Mouse (Mus musculus): ENCODE data around the gene Tppp3. TPM values are rescaled to one million over a fixed set of nuclear protein-coding genes. Genes with fewer than 3 reads are reported as not detected.

Tppp3 gene
- polyA plus RNA-seq (2012) = 0.34 and 0.96 TPM in 2 replicates

DNA sequence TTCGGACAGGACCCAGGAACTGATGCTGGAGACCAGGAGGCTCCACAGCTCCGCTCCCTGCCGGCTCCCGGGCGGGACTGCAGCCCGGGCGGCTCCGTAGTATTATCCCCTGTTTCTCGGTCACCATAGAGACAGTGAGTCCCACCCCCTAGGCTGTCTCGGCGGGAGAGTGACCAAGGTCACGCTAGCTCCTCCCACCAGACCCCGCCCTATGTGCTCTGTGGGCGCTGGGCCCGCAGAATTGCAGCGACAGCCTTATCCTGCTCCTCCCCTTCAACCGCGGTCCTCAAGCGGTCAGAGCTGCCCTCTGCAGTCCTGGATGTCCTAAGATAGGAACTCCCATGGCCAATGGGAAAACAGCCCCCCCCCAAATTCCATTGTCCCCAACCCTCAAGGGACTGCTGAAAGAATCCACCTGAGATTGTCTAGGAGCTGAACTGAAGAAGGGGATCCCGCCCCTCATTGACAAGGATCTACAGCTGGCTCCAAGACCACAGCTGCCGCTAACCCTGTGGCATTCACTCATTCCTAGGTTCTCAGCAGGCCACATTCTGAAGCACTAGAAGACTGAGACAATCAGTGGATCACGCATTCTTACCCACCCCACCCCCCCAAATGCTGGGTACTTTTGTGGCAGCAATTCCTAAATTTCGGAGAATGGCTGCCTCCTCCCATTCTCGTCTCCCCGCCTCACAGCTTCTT lies at the start of gene Tppp3:
Gene Tppp3 (minus strand): TSS at position 213 of the 702 bp plus-strand sequence.
- peak within 1 kb of the TSS; percentile 44 for H3K4me3 ChIP-seq (replicated peaks)

DNA sequence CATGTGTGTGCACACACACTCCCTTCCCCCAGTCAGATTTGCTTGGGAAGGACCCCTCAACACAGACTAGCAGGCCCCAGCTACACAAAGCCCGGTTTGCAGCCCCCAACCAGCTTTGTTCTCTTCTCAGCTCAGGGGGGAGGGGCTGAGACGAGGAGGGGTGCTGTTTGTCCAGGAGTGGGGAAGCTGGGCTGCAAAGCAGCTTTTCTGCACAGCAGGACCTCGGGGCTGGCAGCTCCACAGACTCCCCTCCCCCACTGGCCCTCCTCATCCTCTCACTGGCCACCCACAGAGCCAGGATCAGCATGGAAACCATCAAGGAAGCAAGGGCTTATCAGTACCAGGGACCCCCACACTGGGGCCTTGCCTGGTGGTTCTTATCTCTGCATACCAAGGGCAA lies 49.7 kb upstream of the Tppp3 start:
- no peak overlapping the region for H3K4me3 ChIP-seq (replicated peaks)
- peaks cover 66% of the 10 kb centered on the region for H3K4me1 ChIP-seq (ENCODE audit: control insufficient read depth)
- H3K36me3 ChIP-seq (ENCODE audit: control insufficient read depth) = peaks cover 55% of the 10 kb centered on the region

More for the DNA sequence above, at the start of gene Tppp3:
- peaks cover 62% of the 10 kb centered on the region for H3K27me3 ChIP-seq (ENCODE audit: control insufficient read depth)
- H3K9me3 ChIP-seq (ENCODE audit: control insufficient read depth, low read length) = no peaks in the 10 kb centered on the region
- peaks cover 46% of the 10 kb centered on the region for H3K4me1 ChIP-seq (ENCODE audit: control insufficient read depth)
- TF ChIP-seq TAL1 (IDR thresholded peaks at IDR 0.05; ENCODE audit: low read length) (no peak), GATA1 (IDR thresholded peaks at IDR 0.05; ENCODE audit: low read length) (no peak)
- H3K36me3 ChIP-seq (ENCODE audit: control insufficient read depth) = no peaks in the 10 kb centered on the region

DNA sequence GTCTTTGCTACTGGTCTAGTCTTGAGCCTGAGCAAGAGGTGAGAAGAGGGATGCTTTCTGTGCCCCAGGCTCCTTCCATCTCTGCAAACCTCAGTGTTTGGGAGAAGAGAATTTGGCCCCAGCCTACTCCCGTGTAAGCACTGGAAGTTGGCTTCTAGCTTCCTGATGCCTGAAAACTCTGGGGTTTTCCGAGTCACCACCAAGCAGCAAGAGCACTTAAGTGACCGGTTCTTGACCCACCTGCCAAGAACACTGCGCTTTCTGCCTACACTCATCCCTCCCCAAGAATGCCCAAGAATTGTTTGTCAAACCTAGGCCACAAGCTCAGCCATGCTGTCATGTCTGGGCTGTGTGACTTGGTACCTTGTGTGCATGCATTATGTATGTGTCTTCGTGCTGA lies 49.2 kb upstream of the Tppp3 start:
- Histone ChIP-seq H3K4me3 (replicated peaks) (no peak overlapping the region), H3K9me3 (ENCODE audit: control insufficient read depth, low read length) (no peaks in the 10 kb centered on the region), H3K4me1 (ENCODE audit: control insufficient read depth) (peaks cover 67% of the 10 kb centered on the region), H3K36me3 (ENCODE audit: control insufficient read depth) (peaks cover 50% of the 10 kb centered on the region), H3K27me3 (ENCODE audit: control insufficient read depth) (peaks cover 50% of the 10 kb centered on the region)
- TF ChIP-seq TAL1 (IDR thresholded peaks at IDR 0.05; ENCODE audit: low read length) (no peak), GATA1 (IDR thresholded peaks at IDR 0.05; ENCODE audit: low read length) (no peak)

More for the DNA sequence above, 49.7 kb upstream of the Tppp3 start:
- no peaks in the 10 kb centered on the region for H3K9me3 ChIP-seq (ENCODE audit: control insufficient read depth, low read length)
- peaks cover 46% of the 10 kb centered on the region for H3K27me3 ChIP-seq (ENCODE audit: control insufficient read depth)
- TF ChIP-seq TAL1 (IDR thresholded peaks at IDR 0.05; ENCODE audit: low read length) (no peak), GATA1 (IDR thresholded peaks at IDR 0.05; ENCODE audit: low read length) (no peak)

- TF ChIP-seq TAL1 (IDR thresholded peaks at IDR 0.05; ENCODE audit: low read length) (no peak), GATA1 (IDR thresholded peaks at IDR 0.05; ENCODE audit: low read length) (no peak)
- Histone ChIP-seq H3K36me3 (ENCODE audit: control insufficient read depth) (peaks cover 40% of the 10 kb centered on the region), H3K9me3 (ENCODE audit: control insufficient read depth, low read length) (no peaks in the 10 kb centered on the region), H3K27me3 (ENCODE audit: control insufficient read depth) (peaks cover 57% of the 10 kb centered on the region), H3K4me1 (ENCODE audit: control insufficient read depth) (peaks cover 70% of the 10 kb centered on the region), H3K4me3 (replicated peaks) (no peak overlapping the region)
Observed at GRCm38 (mm10) chr8:105519591-105519990, 48.3 kb upstream of the Tppp3 start.

DNA sequence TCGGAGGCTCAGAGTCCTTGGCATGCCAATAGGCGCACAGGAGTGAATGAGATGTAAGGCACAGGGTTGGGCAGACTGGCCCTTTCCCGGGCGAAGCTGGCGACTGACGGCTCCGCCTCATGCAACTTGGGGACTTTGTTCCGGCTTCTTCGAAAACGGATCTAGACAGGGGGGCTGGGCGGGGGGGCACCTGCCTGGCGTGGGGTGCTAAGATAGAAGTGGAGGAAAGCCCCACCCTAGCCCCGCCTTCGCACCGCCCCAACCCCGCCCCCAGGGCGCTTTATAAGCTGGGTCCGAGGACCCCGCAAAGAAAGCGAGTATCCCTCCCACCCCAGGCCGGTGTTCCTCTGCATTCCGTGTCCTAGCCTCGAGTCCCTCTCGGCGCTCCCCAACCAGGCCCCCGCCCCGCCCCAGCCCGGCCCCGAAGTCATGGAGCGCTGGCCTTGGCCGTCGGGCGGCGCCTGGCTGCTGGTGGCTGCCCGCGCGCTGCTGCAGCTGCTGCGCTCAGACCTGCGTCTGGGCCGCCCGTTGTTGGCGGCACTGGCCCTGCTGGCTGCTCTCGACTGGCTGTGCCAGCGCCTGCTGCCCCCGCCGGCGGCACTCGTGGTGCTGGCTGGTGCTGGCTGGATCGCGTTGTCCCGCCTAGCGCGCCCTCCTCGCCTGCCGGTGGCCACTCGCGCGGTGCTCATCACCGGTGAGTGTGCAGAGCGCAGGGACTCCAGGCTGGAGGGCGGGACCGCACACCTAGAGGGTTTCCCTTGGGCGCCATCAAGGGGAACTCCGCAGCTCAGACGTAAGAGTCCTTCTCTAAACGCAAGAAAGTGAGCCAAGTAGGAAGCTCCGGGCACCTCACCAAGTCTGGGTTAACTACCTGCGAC lies 47.3 kb upstream of the Tppp3 start, which contains the start of gene Hsd11b2:
Gene Hsd11b2 (plus strand): TSS at position 320 of the 878 bp plus-strand sequence.
- Histone ChIP-seq H3K4me3 (replicated peaks) (peak within 1 kb of the TSS; percentile 63), H3K36me3 (ENCODE audit: control insufficient read depth) (peaks cover 31% of the 10 kb centered on the region), H3K9me3 (ENCODE audit: control insufficient read depth, low read length) (no peaks in the 10 kb centered on the region), H3K4me1 (ENCODE audit: control insufficient read depth) (peaks cover 68% of the 10 kb centered on the region), H3K27me3 (ENCODE audit: control insufficient read depth) (peaks cover 59% of the 10 kb centered on the region)
- TF ChIP-seq TAL1 (IDR thresholded peaks at IDR 0.05; ENCODE audit: low read length) (no peak), GATA1 (IDR thresholded peaks at IDR 0.05; ENCODE audit: low read length) (no peak)

DNA sequence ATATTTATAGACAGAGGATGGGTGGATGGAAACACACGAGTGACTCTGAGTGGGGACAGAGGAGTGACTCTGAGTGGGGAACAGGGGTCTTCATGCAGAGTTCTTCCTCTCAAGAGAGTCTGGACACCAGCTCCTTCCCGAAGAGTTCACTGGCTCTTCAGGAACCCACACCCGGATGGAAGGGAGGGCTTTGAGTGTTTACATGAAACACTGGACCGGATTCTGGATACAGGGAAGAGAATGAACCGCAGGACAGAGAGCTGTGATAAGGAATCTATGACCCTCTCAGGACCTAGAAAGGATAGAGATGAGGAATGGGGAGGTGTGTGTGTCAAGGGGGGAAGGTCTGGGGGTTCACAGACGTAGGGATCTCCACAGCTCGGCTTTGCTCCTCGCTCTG lies 46.0 kb upstream of the Tppp3 start:
- no peak for TF ChIP-seq TAL1 (IDR thresholded peaks at IDR 0.05; ENCODE audit: low read length)
- no peak for TF ChIP-seq GATA1 (IDR thresholded peaks at IDR 0.05; ENCODE audit: low read length)
- H3K9me3 ChIP-seq (ENCODE audit: control insufficient read depth, low read length) = no peaks in the 10 kb centered on the region
- peaks cover 54% of the 10 kb centered on the region for H3K4me1 ChIP-seq (ENCODE audit: control insufficient read depth)
- H3K4me3 ChIP-seq (replicated peaks) = no peak overlapping the region
- H3K27me3 ChIP-seq (ENCODE audit: control insufficient read depth) = peaks cover 59% of the 10 kb centered on the region
- peaks cover 18% of the 10 kb centered on the region for H3K36me3 ChIP-seq (ENCODE audit: control insufficient read depth)

GRCm38 (mm10) chr8:105516018-105516645 lies 44.8 kb upstream of the Tppp3 start:
- H3K9me3 ChIP-seq (ENCODE audit: control insufficient read depth, low read length) = no peaks in the 10 kb centered on the region
- no peak overlapping the region for H3K4me3 ChIP-seq (replicated peaks)
- TF ChIP-seq GATA1 (IDR thresholded peaks at IDR 0.05; ENCODE audit: low read length) (no peak), TAL1 (IDR thresholded peaks at IDR 0.05; ENCODE audit: low read length) (no peak)
- peaks cover 44% of the 10 kb centered on the region for H3K4me1 ChIP-seq (ENCODE audit: control insufficient read depth)
- peaks cover 59% of the 10 kb centered on the region for H3K27me3 ChIP-seq (ENCODE audit: control insufficient read depth)
- H3K36me3 ChIP-seq (ENCODE audit: control insufficient read depth) = peaks cover 6% of the 10 kb centered on the region

GRCm38 (mm10) chr8:105514656-105515055 lies 43.3 kb upstream of the Tppp3 start:
- TF ChIP-seq GATA1 (IDR thresholded peaks at IDR 0.05; ENCODE audit: low read length) = no peak
- TF ChIP-seq TAL1 (IDR thresholded peaks at IDR 0.05; ENCODE audit: low read length) = no peak
- H3K27me3 ChIP-seq (ENCODE audit: control insufficient read depth) = peaks cover 49% of the 10 kb centered on the region

More at GRCm38 (mm10) chr8:105514656-105515055, 43.3 kb upstream of the Tppp3 start:
- Histone ChIP-seq H3K4me3 (replicated peaks) (no peak overlapping the region), H3K36me3 (ENCODE audit: control insufficient read depth) (no peaks in the 10 kb centered on the region), H3K4me1 (ENCODE audit: control insufficient read depth) (peaks cover 40% of the 10 kb centered on the region), H3K9me3 (ENCODE audit: control insufficient read depth, low read length) (no peaks in the 10 kb centered on the region)
